Mouse (Mus musculus) hindbrain, embryonic 12.5 days (tissue): Measurements from ENCODE around the gene Lias. TPM values are rescaled to one million over a fixed set of nuclear protein-coding genes. Genes with fewer than 3 reads are reported as not detected.

Source experiments
- ATAC-seq: fragments of 200-750 bp; cut with Nextera tagmentation; 2 replicates; pipeline ENCODE4 v1.8.0; 2017; ENCODE audit warnings: moderate TSS enrichment; ENCODE audit not compliant: low FRiP score
- H3K27ac ChIP-seq: fragments of 300-500 bp; sonication (generic); 2 replicates; pipeline ENCODE4 v1.5.1; 2016; ENCODE audit warnings: mild to moderate bottlenecking
- H3K27me3 ChIP-seq: fragments of 300-500 bp; sonication (generic); 2 replicates; pipeline ENCODE4 v1.6.1; 2016; ENCODE audit warnings: mild to moderate bottlenecking
- H3K36me3 ChIP-seq: fragments of 300-500 bp; sonication (generic); 2 replicates; pipeline ENCODE4 v1.6.1; 2016; ENCODE audit warnings: mild to moderate bottlenecking
- H3K4me1 ChIP-seq: fragments of 300-500 bp; sonication (generic); 2 replicates; pipeline ENCODE4 v1.6.1; 2016
- H3K4me2 ChIP-seq: fragments of 300-500 bp; sonication (generic); replicated peaks from 2 replicates; pipeline ENCODE4 v1.6.1; 2016; ENCODE audit warnings: mild to moderate bottlenecking
- H3K4me3 ChIP-seq: fragments of 300-500 bp; sonication (generic); 2 replicates; pipeline ENCODE4 v1.5.1; 2016; ENCODE audit warnings: mild to moderate bottlenecking
- H3K9ac ChIP-seq: fragments of 300-500 bp; sonication (generic); 2 replicates; pipeline ENCODE4 v1.6.1; 2016; ENCODE audit warnings: mild to moderate bottlenecking, moderate library complexity
- H3K9me3 ChIP-seq: fragments of 300-500 bp; sonication (generic); replicated peaks from 2 replicates; pipeline ENCODE4 v1.6.1; 2016; ENCODE audit warnings: mild to moderate bottlenecking
- WGBS: fragments of 180-500 bp; shearing (Covaris S2); methylation state at CpG from one replicate; pipeline ENCODE4 v1.1.7; 2016; 5-methylcytosine and 5-hydroxymethylcytosine counted together
- polyA plus RNA-seq: library from polyadenylated mRNA; unstranded; fragments of >200 nt; fragmentation: Nextera tagmentation; extraction: Ambion mirVana; gene quantifications from 2 replicates; pipeline ENCODE4 v1.2.1, GENCODE M21; 2016

The Lias gene
- polyA plus RNA-seq, 1 experiment from 2014 or later, result 58.3 TPM

DNA sequence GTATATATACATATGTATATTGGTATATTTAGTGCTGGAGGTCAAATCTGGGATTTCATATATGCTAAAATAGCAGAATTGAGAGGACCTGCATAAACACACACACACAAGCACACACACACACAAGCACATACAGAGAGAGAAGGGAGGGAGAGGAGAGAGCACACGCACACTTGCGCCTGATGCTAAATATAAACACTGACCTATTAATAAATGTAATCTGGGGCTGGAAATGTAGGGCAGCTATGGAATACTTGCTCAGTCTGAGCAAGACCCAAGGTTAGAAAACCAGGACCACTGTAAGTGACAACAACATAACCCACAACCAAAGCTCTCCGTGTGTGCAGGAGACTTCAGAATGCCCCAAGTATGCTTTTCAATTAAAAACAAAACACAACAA, 68.2 kb downstream of the Lias start:
- Histone ChIP-seq H3K4me3 (no peak overlapping the region), H3K4me1 (no peaks in the 10 kb centered on the region), H3K27me3 (no peaks in the 10 kb centered on the region), H3K4me2 (no peak overlapping the region), H3K9me3 (no peaks in the 10 kb centered on the region), H3K9ac (no peak overlapping the region), H3K27ac (no peak overlapping the region), H3K36me3 (peaks cover 24% of the 10 kb centered on the region)
- no peak for ATAC-seq
- WGBS, result 99% methylated on average over 3 of the region's 3 CpGs

Other genes starting within 250 kb of the Lias start
- gene Wdr19, start 191.8 kb upstream of the Lias start, polyA plus RNA-seq, result 16.4 and 18.7 TPM in 2 replicates
- gene Rfc1, start 55.8 kb upstream of the Lias start, polyA plus RNA-seq, result 68.5 and 82.2 TPM in 2 replicates
- not detected in 2 replicates for gene Klb, start 43.2 kb upstream of the Lias start, polyA plus RNA-seq
- gene Rpl9, start 53 bp upstream of the Lias start, polyA plus RNA-seq, result 663 and 741 TPM in 2 replicates
- 93.6 and 97.0 TPM in 2 replicates for gene Ugdh, start 44.5 kb downstream of the Lias start, polyA plus RNA-seq
- gene Gm43552, start 101.3 kb downstream of the Lias start, polyA plus RNA-seq, result not detected in 2 replicates
- 154 and 157 TPM in 2 replicates for gene Smim14, start 145.7 kb downstream of the Lias start, polyA plus RNA-seq
- 192 and 193 TPM in 2 replicates for gene Ube2k, start 145.7 kb downstream of the Lias start, polyA plus RNA-seq